Mouse (Mus musculus): ENCODE data around the gene Cdca7. TPM values are rescaled to one million over a fixed set of nuclear protein-coding genes. Genes with fewer than 3 reads are reported as not detected.

Gene Cdca7
- total RNA-seq, 2 experiments from 2014 or later, result 4.3 to 4.4 TPM

GRCm38 (mm10) chr2:72467604-72468003 lies 8.4 kb upstream of the Cdca7 start:
- no peak for TF ChIP-seq CTCF (IDR thresholded peaks at IDR 0.05)
- no peak overlapping the region for H3K4me3 ChIP-seq
- intact Hi-C loops (cut with DNase I), result no loop called here
- DNase-seq (ENCODE audit: extremely low spot score in 1 of 2, low spot score in 2 of 2), result no peak
- no peak overlapping the region for H3K27ac ChIP-seq

DNA sequence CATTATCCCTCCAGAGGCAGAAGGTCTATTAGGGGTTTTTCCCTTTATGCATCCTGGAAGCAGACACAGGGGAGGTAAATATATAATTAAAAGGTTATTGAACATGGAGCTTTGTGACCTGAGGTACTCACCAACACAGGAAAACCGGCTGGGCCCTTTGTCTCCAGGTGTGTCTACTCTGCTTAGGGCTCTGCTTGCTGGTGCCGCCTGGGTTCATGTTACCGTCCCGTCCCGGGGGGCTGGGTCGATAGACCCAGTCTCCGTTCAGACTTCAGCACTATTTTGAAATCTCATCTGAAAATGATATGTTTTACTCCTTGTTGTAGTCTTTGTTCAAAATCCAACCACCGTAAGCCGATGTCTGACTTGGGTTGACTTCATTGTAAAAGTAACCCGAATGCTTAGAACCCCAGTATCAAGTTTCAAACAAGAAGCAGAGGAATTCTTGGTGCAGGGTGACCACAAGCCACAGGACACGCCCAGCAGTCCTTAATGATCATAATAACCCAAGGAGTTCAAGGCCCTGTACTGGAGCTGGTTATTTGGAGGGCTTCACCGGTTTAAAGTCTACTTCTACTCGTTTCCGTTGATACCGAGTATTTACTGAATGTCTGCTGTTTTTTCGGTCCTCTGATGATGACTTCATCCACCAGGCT lies 4.4 kb upstream of the Cdca7 start:
- H3K4me3 ChIP-seq, result no peak overlapping the region
- DNase-seq (ENCODE audit: extremely low spot score in 1 of 2, low spot score in 2 of 2), result no peak
- no peak overlapping the region for H3K27ac ChIP-seq
- intact Hi-C loops (cut with DNase I), result no loop called here
- TF ChIP-seq CTCF (IDR thresholded peaks at IDR 0.05), result no peak

DNA sequence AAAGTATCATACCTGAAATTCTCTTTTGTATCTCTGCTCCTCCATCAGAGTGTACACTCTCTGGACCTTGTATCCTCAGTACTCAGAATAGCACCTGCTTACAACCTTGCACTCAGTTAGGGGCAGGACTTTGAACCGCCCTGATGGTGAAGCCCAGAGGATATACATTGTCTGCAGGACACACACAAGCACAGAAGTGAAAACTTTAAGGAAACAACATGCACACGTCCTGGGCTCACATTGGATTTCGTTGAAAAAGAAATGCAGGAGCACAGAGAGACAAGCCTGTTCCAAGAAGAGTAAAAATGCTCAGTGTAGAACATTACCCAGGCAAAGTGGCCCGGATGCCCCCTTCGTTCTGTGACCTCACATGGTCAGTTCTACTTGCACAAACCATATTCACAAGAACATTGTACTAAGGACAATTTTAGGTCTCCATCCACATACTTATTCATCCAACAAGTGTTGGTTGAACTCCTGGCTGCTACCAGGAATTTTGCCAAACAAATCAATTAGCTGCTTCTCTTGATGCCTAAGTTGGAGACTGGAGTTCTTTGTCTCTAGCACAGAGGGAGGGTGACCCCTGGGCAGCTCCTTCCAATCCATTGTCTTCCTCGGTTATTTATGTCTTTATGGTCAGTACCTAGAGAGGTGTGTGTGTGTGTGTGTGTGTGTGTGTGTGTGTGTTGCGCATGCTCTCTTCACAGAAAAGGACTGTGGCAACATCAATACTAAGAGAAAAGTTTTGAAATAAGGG lies 1.2 kb upstream of the Cdca7 start:
- intact Hi-C loops (cut with DNase I), result loop anchor here (5.0 kb wide), 1 partner anchor 803 kb away; no protein-coding TSS in a partner anchor
- no peak overlapping the region for H3K4me3 ChIP-seq
- no peak for DNase-seq (ENCODE audit: extremely low spot score in 1 of 2, low spot score in 2 of 2)
- H3K27ac ChIP-seq, result no peak overlapping the region
- no peak for TF ChIP-seq CTCF (IDR thresholded peaks at IDR 0.05)

DNA sequence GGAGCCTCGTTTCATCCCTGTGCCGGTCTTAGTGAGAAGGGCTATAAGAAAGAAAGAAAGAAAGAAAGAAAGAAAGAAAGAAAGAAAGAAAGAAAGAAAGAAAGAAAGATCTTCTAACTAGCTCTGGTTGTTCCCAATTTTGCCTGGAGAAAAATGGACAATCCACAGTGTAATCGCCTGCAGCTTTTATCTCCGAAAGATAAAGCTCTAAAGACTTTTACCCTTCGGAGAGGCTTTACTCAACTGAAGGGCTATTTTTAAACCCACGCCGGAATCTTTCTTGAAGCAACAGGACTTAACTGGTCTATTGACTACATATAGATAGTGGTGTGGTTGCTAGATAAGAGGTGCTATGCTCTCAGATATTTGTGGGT lies 549 bp upstream of the Cdca7 start:
- Histone ChIP-seq H3K4me3 (peak overlapping the region; percentile 75), H3K27ac (no peak overlapping the region)
- DNase-seq (ENCODE audit: extremely low spot score in 1 of 2, low spot score in 2 of 2), result no peak
- intact Hi-C loops (cut with DNase I), result loop anchor here (5.0 kb wide), 1 partner anchor 802 kb away; no protein-coding TSS in a partner anchor
- TF ChIP-seq CTCF (IDR thresholded peaks at IDR 0.05), result no peak

DNA sequence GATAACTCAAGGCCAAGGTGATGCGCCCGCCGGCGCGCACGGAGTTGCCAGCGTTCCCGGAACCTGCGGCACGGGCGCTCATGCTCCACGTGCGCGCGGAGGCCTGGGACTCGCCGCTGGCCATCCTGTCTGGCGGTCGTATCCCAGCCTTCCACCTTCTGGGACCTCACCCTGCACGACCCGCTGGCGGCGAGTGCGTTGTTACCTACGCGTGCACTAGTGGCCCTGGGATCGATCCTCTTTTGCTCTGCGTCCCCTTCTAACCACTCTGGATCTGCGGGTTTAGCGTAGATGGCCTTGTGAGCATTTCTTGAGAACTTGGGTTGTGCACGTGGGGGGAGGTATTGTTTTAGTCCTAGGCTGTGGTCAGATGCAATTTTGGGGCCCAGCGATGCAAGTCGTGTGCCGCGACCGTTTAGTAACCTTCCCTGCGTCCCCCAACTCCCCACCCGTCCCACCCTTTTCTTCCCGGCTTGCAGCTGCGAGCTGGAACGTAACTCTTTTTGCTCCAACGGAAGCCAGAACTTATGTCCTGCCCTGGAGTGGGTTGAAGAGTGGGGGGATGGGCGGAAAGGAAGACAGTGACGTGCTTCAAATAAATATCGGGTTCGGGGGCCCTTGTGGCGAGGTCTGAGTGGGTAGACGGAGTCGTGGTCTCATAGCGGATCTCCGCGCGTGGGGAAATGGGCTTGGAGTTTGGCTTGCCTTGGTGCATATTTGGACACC lies 690 bp downstream of the Cdca7 start:
- H3K27ac ChIP-seq, result no peak overlapping the region; the same call in 1 of the 2 replicates
- DNase-seq (ENCODE audit: extremely low spot score in 1 of 2, low spot score in 2 of 2), result no peak
- no peak for TF ChIP-seq CTCF (IDR thresholded peaks at IDR 0.05)
- peak overlapping the region; percentile 75 for H3K4me3 ChIP-seq
- intact Hi-C loops (cut with DNase I), result loop anchor here (5.0 kb wide), 1 partner anchor 801 kb away; no protein-coding TSS in a partner anchor

GRCm38 (mm10) chr2:72477221-72477620 lies 1.3 kb downstream of the Cdca7 start:
- no peak overlapping the region for H3K27ac ChIP-seq
- H3K4me3 ChIP-seq, result peak overlapping the region; percentile 75
- no peak for TF ChIP-seq CTCF (IDR thresholded peaks at IDR 0.05)
- intact Hi-C loops (cut with DNase I), result loop anchor here (5.0 kb wide), 1 partner anchor 800 kb away; no protein-coding TSS in a partner anchor
- no peak for DNase-seq (ENCODE audit: extremely low spot score in 1 of 2, low spot score in 2 of 2)

DNA sequence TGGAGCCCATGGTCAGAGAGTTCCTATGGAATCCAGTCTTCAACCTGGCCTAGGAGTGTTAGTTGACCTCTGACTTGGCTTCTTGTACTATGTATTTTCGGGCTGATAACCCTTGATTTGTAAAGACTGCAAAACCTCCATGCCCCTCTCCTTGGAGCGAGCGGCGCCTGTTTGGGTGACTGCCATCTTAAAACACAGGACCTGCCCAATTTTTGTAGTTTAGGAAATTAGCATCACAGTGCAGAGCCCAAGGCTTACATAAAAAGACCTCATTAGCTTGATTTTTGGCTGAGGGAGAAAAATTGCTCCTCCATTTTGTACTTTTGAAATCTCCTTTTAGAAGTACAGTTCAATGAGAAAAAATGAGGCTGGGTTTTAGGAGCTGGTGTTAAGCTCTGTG lies 2.2 kb downstream of the Cdca7 start:
- Histone ChIP-seq H3K4me3 (no peak overlapping the region), H3K27ac (no peak overlapping the region)
- intact Hi-C loops (cut with DNase I), result loop anchor here (5.0 kb wide), 1 partner anchor 799 kb away; no protein-coding TSS in a partner anchor
- TF ChIP-seq CTCF (IDR thresholded peaks at IDR 0.05), result no peak
- no peak for DNase-seq (ENCODE audit: extremely low spot score in 1 of 2, low spot score in 2 of 2)

- no peak for TF ChIP-seq CTCF (IDR thresholded peaks at IDR 0.05)
- intact Hi-C loops (cut with DNase I), result loop anchor here (5.0 kb wide), 1 partner anchor 798 kb away; no protein-coding TSS in a partner anchor
Observed at GRCm38 (mm10) chr2:72478921-72479320, 3.0 kb downstream of the Cdca7 start.

GRCm38 (mm10) chr2:72479818-72480217 lies 3.9 kb downstream of the Cdca7 start:
- TF ChIP-seq CTCF (IDR thresholded peaks at IDR 0.05), result no peak
- no peak for DNase-seq (ENCODE audit: extremely low spot score in 1 of 2, low spot score in 2 of 2)
- intact Hi-C loops (cut with DNase I), result loop anchor here (5.0 kb wide), 1 partner anchor 797 kb away; no protein-coding TSS in a partner anchor
- Histone ChIP-seq H3K4me3 (no peak overlapping the region), H3K27ac (no peak overlapping the region)

More at GRCm38 (mm10) chr2:72478921-72479320, 3.0 kb downstream of the Cdca7 start:
- no peak overlapping the region for H3K4me3 ChIP-seq
- no peak overlapping the region for H3K27ac ChIP-seq
- DNase-seq (ENCODE audit: extremely low spot score in 1 of 2, low spot score in 2 of 2), result no peak

DNA sequence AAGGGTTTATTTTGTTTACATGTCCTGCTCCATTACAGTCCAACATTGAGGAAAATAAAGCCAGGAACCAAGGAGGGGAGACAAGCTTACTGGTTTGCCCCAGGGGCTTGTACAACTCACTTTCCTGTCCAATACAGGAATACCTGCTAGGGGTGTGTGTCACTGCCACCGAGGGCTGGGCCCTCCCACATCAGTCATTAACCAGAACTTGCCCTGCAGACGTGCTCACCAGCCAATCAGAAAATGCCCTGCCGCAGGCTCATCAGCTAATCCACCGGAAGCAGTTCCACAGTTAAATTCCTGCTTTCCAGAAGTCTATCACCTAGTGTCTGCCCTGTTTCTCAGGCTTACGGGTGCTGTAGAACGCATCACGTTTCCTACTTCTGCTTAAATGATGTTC lies 15.7 kb downstream of the Cdca7 start:
- no peak overlapping the region for H3K27ac ChIP-seq
- H3K4me3 ChIP-seq, result no peak overlapping the region
- no peak for TF ChIP-seq CTCF (IDR thresholded peaks at IDR 0.05)
- DNase-seq (ENCODE audit: extremely low spot score in 1 of 2, low spot score in 2 of 2), result no peak
- intact Hi-C loops (cut with DNase I), result no loop called here

DNA sequence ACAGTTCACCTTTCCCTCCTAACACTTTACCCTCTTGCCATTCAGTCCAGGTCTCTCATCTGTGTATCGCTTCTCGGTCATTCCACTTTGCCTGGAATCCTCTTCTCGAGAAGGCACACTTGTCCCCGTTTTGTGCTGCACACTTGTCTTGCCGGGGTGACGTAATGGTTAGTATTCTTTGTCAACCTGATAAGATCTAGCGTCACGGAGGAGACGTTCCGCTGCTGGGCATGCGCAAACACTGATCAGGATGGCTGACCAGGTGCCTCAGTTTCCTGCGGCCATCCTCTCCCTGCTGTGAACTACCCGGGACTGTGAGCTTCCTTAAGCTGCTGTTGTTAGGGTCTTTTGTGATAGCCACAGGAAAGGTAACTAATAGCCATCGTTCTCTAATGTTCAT lies 17.1 kb downstream of the Cdca7 start:
- intact Hi-C loops (cut with DNase I), result no loop called here
- Histone ChIP-seq H3K4me3 (peak overlapping the region; percentile 23; the same call in 1 of the 2 replicates), H3K27ac (no peak overlapping the region)
- TF ChIP-seq CTCF (IDR thresholded peaks at IDR 0.05), result no peak
- no peak for DNase-seq (ENCODE audit: extremely low spot score in 1 of 2, low spot score in 2 of 2)

Data from left cerebral cortex, adult 2 months (tissue).